Mouse (Mus musculus) common myeloid progenitor, adult 5-6 weeks (primary cell): ENCODE measurements around the gene Aurkaip1. TPM values are rescaled to one million over a fixed set of nuclear protein-coding genes. Genes with fewer than 3 reads are reported as not detected.
A peak's percentile ranks its signal among the peaks of the same experiment; 100 is the strongest.
"Not testable (repeated sequence)": the region's sequence is repeated elsewhere in the genome, so short reads cannot be mapped to it uniquely, and the experiment has no call there.

ENCODE experiments used
- ATAC-seq: replicated peaks from 2 replicates; pipeline ENCODE4 v1.8.0; 2016; ENCODE audit warnings: low read depth, mild to moderate bottlenecking, moderate TSS enrichment, inconsistent platforms; ENCODE audit not compliant: poor library complexity, severe bottlenecking
- total RNA-seq: library from RNA; stranded (forward); fragments of 200-1000, 187-1606 nt; gene quantifications from 2 replicates; pipeline ENCODE4 v1.2.3, GENCODE M21; 2017

Aurkaip1 gene
- total RNA-seq, result 89.9 and 123 TPM in 2 replicates

DNA sequence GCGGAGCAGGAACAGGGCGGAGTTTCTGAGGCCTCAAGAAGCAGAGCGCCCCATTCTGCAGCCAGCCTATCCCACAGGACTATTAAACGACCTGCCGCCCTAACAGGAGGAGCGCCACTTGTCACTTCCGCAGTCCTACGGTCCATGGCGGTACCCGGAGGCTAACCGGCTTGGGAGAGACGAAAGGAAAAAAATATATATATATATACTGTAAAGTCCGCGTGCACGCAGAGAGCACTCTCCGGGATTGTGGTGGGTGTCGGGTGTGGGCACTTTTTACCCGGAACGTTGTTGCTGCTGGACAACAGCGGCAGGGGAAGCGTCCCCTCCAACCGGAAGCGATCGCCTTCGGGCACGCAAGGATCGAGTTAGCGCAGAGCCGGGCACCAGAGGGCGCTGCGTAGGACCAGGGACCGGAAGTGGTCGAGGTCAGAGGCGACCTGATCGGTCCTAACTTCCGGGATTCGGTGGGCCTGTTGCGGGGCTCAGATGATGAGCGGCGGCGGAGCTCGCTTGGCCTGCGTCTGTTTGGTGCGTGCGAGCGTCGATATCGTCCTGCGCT lies at the start of gene Aurkaip1:
Gene Aurkaip1 (plus strand): TSS at position 68 of the 562 bp plus-strand sequence.
- peak; percentile 87 for ATAC-seq

DNA sequence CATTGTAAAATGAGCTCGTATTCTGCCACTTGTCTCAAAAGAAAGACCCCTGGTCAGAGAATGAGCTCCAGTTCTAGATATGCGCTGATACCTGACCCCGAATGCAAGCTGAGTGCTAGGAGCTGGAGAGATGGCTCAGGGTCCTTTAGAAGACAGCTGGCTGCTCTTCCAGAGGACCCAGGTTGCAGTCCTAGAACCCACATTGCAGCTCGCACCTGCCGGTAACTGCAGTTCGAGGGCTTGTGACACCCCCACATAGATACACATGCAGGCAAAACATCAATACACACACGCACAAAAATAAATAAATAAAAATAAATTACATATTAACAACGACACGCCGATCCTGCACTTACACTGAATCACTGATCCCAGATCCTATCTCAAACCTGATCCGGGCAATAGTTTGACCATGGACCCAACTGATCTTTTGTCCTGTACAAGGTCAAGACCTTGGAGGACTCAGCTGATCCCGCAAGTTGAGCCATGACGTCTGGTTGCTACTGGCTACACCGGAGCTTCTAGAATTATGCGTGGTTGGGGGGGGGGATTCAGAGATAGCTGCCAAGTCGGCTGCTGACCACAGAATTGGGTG lies 47.5 kb upstream of the Aurkaip1 start:
- no peak for ATAC-seq

DNA sequence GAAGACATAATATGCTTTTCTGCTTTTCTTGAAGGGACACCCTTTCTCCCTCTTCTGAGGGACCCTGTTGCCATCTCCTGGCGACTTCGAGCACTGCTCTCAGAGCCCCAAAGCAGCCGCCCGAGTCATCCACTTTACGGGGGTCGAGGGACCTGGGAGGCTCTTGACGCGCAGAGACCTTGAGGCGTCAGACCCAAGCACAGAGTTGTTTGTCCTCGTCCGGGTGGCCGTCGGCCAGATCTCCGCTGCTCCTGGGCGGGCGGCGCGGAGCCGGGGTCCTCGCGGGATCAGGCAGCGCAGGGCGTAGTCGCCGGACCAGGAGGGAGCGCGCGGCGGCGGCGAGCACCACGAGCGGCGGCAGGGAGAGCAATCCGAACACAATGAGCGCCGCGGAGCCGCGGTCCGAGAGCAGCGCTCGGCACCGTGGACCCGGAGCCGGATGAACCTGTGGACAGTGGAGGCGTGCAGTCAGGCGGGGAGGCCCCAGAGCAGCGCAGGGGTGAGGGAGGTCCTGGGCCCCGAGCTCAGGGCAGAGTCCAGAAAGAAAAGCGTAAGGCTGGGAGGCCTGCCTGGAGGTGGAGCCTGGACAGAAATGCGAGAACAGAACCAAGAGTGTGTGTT lies 46.9 kb upstream of the Aurkaip1 start:
- peak; percentile 71 for ATAC-seq

DNA sequence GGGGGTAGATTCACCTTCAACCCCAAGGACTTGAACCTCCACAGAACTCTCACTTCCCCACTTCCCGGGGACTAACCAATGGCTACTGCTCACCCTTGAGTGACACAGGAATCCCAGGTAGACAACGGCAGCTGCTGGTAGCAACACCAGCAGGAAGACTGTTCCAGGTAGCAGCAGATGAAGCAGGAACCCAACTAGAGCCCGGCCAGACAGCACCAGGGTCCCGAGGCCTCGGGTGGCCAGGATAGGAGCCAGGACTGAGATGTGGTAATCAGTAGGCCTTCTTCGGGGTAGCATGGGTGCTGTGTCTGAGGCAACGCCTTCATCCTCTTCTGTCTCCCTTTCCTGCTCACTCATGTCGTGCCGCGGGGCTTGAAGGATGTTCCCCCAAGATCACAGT lies 45.8 kb upstream of the Aurkaip1 start:
- no peak for ATAC-seq

DNA sequence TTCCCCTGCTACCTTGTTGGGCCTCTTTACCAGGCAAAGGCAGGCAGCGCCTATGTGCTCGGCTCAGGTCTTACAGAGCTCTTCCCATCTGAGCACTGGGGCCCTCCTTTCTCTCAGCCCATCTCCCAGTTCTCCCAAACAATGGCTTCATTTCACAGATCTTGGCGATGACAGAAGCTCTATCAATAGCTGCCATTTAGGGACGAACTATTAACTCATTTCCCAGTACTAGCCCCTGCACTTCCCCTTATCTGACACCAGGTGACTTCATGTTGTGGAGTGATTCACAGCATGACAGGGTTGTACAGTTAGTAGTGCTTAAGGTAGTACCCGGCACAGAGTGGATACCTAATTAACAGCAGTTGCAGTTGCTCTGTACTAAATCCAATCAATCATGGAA lies 45.3 kb upstream of the Aurkaip1 start, which contains the start of gene Tmem88b:
Gene Tmem88b (minus strand): TSS at position 56 of the 400 bp plus-strand sequence.
- no peak for ATAC-seq

DNA sequence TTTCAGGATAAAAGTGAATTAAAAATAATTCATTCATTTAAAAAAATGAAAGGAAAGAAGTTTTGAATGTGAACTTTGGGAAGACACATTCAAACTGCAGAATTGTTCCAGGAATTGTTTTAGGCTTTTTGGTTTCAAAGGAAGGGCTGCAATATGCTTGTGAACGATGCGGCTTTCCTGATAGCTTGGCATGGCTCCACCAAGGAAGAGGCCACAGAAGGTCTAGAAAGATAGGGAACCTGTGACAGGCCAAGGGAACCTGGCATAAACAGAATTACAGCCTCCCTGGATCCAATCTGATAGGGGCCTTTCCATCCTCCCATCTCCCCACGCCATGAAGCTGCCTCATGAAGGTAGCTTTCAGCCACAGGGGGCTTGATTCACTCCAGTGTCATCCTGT lies 42.8 kb upstream of the Aurkaip1 start:
- peak; percentile 59 for ATAC-seq

DNA sequence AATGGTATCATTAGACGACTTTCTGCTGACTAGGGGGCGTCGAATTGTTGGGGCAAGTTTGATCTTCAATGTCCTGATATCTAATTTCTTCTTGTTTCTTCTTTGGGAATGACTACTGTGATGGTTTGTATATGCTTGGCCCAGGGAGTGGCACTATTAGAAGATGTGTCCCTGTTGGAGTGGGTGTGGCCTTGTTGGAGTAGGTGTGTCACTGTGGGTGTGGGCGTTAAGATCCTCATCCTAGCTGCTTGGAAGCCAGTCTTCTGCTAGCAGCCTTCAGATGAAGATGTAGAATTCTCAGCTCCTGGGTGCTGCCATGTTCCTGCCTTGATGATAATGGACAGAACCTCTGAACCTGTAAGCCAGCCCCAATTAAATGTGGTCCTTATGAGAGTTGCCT lies 42.2 kb upstream of the Aurkaip1 start:
- ATAC-seq, result not testable (repeated sequence)

DNA sequence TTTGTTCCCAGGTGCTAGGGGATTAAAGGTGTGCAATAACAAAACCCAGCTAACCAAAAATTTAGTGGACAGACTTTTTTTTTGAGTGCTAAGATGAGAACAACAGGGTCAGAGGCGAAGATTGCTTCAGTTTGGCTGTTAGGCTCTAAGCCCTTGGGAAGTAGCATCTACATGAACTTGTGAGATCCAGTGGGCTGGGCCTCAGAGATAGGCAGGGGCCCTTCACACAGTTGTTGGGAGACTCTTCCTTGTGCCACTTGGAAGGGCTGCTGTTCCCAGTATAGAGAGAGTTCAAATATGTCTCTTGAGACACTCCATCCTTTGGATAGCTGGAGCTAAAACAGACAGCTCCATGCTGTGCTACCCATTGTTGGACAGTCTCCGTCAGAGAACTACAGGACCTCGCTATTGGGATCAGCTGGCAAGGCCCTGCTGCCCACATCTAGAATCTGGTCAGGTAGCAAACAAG lies 41.0 kb upstream of the Aurkaip1 start, which contains the start of gene Ankrd65:
Gene Ankrd65 (plus strand): TSS at position 419 of the 469 bp plus-strand sequence.
- ATAC-seq, result no peak

DNA sequence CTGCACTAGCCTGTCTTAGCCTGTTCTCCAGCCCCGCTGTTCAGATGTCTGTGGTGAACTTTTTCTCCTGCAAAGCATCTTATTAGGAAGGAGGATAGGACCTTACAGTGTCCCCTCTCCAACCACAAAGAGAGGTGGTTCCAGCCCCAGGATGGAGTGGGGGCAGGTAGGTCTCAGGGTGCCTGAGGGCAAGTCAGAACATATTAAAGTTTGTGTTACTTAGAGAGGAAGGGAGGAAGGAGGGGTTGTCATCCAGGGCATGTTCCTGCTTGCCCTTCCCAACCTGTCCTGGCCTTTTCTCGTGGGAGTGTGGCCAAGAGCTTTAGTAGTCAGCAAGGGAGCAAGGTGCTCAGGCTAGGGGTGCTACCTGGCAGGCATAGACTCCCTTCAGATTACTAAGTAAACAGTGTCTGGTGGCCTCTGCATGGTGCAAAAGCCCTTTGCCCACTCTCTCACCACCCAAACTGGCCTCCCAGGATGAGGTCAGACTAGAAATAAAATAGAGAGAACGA lies 40.4 kb upstream of the Aurkaip1 start:
- no peak for ATAC-seq

DNA sequence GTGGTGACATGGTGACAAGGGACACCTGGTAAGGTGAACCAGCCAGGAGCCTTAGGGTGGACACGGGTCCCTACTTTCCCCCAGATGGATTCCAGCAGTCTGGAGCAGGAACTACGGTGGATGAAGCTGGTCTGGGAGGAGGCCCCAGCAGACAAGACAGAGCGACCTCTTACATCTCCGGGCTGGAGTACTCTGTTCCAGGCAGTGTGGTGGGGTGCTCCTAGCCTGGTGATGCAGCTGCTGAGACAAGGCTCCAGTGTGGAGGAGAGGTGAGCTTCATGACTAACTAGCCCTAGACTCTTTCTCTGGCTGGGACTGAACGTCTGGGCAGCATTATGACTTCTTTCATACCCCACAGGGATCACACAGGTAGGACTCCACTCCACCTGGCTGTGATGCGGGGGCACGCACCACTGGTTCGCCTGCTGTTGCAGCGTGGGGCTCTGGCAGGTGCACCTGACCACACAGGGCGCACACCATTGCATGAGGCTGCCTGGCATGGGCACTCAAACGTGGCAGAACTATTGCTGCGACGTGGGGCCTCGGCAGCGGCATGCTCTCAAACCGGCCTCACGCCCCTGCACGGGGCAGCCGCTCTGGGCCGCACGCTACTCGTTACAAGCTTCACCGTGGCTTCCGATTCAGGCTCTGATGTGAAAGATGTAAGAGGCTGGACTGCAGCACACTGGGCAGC lies 39.7 kb upstream of the Aurkaip1 start:
- ATAC-seq, result no peak

DNA sequence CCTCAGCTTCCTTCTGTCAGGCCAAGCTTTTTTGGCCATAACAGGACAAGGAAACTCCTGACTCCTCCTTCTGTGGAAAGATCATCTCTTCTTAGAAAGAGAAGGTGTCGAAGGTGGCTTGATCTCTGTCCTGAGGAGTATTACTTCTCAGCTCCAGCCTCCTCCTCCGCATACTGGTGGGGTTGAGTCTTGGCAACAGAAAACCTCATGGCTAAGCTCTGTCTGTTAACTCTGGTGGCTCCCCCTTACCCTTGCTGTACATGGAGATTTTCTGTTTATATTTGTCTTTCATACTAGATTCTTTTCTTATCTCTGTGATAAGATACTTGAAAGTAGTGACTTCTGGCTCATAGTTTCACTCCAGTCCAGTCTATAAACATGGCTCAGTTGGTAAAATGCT lies 37.3 kb upstream of the Aurkaip1 start:
- no peak for ATAC-seq

DNA sequence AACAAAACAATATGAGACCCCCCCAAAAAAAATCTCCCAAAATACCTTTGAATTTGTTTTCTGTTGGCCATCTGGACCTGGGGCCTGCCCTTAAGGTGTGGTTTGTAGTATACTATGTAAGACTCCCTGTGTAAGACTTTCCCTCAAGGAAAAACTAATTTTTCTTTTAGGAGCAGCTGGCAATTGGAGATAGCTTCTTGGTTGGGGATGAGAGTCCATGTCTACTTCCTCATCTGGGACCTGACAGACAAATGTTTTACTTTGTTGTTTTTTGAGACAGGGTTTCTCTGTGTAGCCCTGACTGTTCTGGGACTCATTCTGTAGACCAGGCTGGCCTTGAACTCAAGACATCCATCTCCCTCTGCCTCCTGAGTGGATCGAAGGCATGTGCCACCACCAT lies 29.0 kb upstream of the Aurkaip1 start:
- ATAC-seq, result no peak

DNA sequence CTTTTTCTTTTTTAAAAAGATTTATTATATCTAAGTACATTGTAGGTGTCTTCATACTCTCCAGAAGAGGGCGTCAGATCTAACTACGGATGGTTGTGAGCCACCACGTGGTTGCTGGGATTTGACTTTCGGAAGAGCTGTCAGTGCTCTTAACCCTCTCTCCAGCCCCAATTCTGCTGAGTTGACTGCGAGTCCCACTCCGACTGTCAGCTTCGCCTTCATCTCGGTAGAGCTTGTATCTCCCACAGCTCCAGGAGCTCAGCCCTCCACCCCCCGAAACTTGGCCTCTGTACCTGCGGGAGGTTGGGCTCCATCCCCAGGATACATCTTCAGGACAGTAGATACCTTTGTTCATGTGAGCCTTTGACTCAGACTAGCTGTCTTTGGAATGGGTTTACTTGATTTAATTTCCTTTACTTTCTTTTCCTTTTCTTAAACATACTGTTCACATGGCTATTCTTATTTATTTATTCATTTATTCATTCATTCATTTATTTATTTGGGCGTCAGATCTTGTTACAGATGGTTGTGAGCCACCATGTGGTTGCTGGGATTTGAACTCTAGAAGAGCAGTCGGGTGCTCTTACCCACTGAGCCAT lies 28.2 kb upstream of the Aurkaip1 start, which contains the start of gene Mrpl20:
Gene Mrpl20 (plus strand): TSS at position 138 of the 599 bp plus-strand sequence.
- ATAC-seq, result peak; percentile 53

DNA sequence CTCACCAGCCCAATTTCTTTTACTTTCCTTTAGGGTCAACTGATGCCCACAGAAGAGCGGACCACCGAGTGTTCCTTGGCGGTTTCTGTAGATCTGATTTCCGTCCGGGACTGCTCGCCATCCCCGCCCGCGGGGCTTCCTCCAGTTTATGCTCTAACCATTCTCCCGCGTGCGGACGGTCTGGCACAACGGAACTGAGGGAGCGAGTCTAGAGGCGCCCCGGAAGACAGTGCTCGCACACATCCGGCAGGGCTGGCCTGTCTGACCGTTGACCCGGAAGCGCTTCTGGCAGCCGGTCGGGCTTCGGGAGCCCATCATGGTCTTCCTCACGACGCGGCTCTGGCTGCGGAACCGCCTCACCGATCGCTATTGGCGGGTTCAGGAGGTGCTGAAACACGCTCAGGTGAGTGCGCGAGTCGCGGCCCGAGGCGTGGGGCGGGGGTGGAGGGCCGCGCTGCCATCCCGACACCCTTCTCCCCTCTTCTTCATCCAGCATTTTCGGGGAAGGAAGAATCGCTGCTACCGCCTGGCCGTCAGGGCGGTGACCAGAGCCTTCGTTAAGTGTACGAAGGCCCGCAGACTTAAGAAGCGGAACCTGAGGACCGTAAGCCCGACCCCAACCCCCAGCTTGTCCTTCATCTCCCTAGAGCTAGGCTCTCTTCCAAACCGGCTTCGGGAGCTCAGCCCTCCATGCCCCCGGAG lies 27.6 kb upstream of the Aurkaip1 start:
- peak; percentile 97 for ATAC-seq

DNA sequence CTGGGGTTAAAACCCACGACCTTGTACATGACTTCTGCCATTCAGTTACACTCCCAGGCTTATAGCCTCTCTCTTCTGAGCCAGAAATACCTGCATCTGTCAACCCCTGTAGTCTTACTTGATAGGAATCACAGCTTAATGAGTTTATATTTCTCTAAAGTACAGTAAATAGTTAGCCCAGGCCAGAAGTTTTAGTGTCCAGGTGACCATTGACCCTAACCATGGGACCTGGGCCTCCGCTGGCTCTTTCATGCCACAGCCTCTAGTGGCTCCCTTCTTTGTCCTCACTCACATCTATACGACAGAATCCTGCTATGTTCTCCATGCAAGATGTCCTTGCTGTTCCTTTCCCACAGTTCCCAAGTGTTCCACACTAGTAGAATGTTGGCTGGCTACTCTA lies 23.2 kb upstream of the Aurkaip1 start:
- no peak for ATAC-seq

DNA sequence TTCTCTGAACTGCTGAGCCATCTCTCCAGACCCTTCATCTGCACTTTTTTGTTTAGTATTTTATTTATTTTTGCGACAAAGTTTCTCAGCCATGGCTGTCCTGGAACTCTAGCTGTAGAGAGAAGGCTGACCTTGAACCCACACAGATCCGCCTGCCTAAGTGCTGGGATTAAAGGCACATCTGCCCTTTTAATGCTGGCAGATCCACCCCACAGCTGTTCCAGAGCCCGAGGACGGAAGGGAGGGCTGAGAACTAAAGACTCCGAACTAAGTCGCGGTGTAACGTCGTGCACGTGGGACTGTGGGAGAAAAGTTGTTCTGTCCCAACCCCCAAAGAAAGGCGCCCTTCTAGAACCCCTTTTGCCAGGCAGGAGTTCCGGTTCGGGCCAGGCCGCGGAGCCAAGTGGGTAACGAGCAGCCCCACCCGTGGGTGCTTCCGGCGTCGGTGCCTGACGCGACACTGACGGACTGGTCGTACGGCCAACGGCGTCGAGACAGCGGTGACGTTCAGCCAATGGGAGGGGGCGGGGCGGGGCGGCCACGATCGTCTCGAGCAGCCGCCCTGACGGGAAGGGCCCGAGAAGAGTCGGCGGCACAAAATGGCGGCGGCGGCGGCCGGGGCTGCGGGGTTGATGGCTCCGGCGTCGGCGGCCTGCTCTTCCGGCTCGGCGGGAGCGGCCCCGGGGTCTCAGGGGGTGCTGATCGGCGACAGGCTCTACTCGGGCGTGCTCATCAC lies 19.0 kb upstream of the Aurkaip1 start, which contains the start of gene Ccnl2:
Gene Ccnl2 (plus strand): TSS at position 561 of the 736 bp plus-strand sequence.
- ATAC-seq, result peak; percentile 99

DNA sequence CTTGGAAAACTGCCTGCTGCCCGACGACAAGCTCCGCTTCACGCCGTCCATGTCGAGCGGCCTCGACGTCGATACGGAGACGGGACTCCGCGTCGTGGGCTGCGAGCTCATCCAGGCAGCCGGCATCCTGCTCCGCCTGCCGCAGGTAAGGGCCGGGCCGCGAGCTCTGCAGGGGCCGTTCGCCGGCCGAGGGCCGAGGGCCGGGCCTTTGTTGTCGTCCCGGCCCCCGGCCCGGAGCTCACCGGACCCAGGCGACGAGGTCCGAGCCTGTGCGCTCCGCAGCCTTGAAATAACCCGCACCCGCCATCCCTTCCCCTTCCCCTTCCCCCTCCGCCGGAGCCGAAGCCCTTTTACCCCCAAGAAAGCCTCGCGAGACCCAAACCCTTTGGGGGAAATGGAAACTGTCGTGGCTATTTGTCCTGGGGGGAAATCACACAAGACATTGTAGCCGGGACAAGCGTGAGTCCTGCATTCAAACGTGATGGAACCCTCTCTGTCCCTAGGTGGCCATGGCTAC lies 18.3 kb upstream of the Aurkaip1 start:
- ATAC-seq, result no peak

DNA sequence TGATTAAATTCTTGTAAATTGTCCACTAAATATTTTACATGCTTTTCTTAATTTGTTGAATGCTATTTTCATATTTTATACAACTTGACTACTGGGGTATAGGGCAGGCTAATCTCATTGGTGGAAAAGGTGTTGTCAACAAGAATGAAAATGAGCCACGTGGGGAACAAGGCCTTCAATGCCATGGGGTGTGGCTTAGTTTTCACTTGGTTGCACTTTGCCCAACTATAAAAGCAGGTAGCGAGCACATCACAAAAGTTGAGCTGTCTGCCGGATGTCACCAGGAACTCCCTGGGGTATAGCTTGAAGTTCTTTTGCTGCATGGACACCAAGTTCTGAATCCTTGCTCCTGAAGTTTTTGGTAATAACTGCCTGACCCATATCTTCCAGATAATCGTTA lies 13.5 kb upstream of the Aurkaip1 start:
- no peak for ATAC-seq

DNA sequence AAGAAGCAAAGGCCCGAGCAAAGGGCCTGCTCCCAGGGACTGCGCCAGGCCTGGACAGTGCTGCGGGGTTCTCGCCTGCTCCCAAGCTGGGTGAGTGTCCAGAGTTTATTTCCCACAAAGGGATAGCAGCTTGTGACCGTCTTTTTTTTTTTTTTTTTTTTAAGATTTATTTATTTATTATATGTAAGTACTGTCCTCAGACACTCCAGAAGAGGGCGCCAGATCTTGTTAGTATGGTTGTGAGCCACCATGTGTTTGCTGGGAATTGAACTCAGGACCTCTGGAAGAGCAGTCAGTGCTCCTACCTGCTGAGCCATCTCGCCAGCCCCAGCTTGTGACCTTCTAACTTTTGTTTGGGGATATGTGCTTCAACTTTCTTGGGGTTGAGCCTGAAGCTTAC lies 10.0 kb upstream of the Aurkaip1 start:
- 0 out of 2 replicates have a peak, but pooled peaks have one; percentile 29 for ATAC-seq
